Mouse (Mus musculus) ovary, postnatal 10 days (tissue): ENCODE results near the gene Olfr1009.
"Not testable (repeated sequence)": the region's sequence is repeated elsewhere in the genome, so short reads cannot be mapped to it uniquely, and the experiment has no call there.

ENCODE experiments used
- DNase-seq: peaks from one replicate; pipeline ENCODE4 v3.0.0; 2022; ENCODE audit warnings: low spot score

Gene Olfr1009

DNA sequence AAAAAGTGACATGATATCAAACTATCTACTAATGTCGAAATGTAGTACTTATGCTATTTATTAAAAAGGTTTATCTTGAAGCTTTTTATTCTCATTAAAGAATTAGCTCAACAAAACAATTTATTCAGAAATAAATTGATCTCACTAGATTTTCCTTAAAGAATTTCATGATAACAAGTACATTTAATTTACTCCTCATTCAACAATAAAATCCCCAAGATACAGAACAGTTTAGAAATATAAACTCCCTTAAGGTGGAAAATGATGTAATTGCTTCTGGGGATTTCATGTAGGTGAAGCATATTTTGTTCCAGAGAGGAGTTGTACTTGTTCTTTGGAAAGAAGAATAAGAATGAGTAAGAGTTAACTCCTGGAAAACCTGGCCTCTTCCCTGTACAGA is at the start of gene Olfr1009:
Olfr1009 (plus strand) TSS at position 301 of the 400 bp plus-strand sequence.
- no peak for DNase-seq

DNA sequence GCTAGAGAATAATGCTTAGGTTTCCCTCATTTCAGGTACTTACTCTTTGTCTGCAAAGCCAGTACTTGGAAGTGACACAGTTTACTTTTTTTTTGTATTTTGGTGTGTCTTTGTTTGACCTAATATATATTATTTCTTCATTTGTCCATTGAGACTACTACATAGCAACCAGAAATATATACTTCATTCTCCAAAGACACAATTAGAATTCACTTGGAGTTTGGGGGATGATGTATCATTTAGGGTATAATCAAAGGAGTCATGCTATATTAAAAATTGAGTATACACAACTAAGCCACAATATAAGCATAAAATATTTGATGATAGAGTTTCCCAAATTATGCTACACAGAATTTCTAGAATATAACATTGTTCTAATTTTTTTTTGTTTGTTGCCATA is 36.6 kb upstream of the Olfr1009 start, which contains the start of gene Olfr1006:
Olfr1006 (minus strand) TSS at position 101 of the 400 bp plus-strand sequence.
- no peak for DNase-seq

GRCm38 (mm10) chr2:85689131-85689530 is 26.1 kb upstream of the Olfr1009 start, which contains the start of gene Olfr1008:
Gene Olfr1008 (plus strand): TSS chr2:85689431.
- DNase-seq: no peak

DNA sequence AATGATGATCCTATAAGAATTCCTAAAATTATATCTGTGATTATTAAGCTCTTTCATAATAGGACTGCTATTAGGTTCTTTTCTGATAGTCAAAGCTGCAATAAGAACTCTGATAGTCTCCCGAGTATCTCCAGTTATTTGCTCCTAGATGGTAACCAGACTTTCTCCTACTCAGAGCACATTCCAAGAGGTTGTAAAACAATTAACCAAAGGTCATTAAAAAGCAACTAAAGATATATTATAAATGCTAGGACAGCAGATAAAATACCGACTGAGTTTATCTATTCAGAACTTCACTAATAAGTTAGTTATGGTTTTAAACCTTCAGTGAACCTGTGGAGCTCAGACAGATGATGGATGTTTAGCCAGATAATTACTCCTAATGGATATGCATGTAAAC is 4.5 kb upstream of the Olfr1009 start:
- DNase-seq: not testable (repeated sequence)

GRCm38 (mm10) chr2:85711159-85711558 is 4.1 kb upstream of the Olfr1009 start:
- no peak for DNase-seq

DNA sequence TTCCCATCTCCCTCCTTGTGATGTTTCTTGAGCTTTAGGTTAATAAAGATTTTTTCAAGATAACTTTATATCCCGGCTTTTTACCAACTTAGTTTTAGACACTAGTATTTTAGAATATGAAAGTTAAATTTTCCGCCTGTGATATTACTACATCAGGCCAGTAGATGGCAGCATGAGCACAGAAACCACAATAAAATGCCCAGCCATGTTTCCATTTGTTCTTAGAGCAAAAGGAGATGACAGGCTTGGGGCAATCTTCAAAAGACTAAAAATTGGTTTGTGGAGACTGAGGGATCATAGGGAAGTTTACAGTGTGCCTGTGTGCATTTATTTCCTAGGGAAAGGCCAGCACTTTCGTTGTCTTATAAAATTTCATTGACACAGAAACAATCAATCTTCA is 10.6 kb downstream of the Olfr1009 start:
- no peak for DNase-seq

DNA sequence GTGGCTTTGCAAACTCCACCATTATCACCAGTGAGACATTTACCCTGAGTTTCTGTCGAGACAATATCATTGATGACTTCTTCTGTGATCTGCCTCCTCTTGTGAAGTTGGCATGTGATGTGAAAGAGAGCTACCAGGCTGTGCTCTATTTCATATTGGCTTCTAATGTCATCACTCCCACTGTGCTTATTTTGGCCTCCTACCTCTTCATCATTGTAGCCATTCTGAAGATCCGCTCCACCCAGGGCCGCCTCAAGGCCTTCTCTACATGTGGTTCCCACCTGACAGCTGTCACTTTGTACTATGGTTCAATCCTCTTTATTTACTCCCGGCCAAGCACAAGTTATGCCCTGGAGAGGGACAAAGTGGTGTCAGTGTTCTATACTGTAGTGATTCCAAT is 38.6 kb downstream of the Olfr1009 start:
- no peak for DNase-seq

DNA sequence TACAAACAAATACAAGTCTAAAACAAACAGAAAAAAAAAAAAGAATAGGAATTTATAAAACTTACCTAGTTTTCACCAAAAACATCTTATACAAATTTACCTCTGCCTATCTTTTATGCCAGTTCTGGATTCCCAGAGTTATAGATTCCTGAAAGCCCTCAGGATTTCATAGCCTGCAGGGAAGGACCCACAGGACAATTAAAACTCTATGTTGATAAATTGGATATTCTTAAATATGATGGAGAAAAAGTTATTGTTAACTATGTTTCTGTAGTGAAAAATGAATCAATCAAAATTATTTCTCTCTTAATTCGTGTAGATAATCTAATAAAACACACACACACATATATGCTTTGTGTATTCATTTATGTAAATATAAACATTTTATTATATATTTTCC is 47.4 kb downstream of the Olfr1009 start, which contains the start of gene Olfr1012:
Olfr1012 (minus strand) TSS at position 101 of the 400 bp plus-strand sequence.
- DNase-seq: no peak

- DNase-seq: no peak
These were observed 51.6 kb downstream of the Olfr1009 start, which contains the start of gene Olfr1013 for GRCm38 (mm10) chr2:85766798-85767197. Gene Olfr1013 (plus strand): TSS chr2:85767098.

DNA sequence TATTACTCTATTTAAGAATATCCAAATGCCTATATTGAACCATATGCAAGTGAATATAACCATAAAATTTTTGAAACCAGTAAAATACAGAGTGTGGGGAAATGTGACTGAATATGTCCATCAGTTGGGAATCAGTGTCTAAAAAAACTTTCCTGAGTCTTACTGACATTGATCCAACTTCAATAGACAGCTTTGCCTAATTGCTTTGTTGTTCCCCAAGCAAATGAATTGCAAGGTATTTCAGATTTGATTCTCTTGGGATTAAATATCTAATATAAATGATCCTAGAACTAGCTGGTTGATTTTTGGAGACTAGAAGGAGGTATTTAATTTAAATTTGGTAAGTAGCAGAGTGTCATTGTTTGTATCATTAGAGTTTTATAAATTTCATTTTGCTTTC is 57.2 kb downstream of the Olfr1009 start, which contains the start of gene Olfr1014:
Olfr1014 (plus strand) TSS at position 301 of the 400 bp plus-strand sequence.
- DNase-seq: no peak
